Comparison of ENCODE assay signal across 20 mouse cellular contexts in the genomic region with DNA sequence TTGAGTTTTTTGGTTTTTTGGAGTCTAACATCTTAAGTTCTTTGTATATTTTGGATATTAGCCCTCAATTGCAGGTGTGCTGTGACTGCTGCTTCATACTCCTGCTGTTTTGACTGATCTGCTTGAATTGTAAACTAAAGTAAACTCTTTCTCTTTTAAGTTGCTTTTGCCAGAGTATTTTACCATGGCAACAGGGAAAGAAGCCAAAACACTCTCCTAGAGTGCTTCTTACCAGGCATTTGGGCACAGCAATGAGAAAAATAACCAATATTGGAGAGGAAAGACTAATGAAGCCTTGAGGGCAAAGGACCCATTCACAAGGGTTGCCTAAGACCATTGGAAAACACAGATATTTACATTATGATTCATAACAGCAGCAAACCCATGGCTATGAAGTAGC.
DNase-seq lines count a peak whose midpoint lies in the region; ATAC-seq and TF ChIP-seq lines count a peak whose summit lies in the region.
"Had no signal": no experiment of that assay in that cellular context is flagged by ENCODE, and none has a peak within 500 bp of the region (broad histone marks: within the 10 kb centered on the region; RNA-seq: fewer than 3 reads in every experiment).

No protein-coding gene starts in this region.

- TF ChIP-seq POLR2A in brain, embryonic 14.5 days (IDR thresholded peaks at IDR 0.05; ENCODE audit: borderline replicate concordance, extremely low read depth, insufficient read depth, insufficient read length, poor library complexity, severe bottlenecking), result no peak

- no peaks in the 10 kb centered on the region for H3K4me1 ChIP-seq in intestine, embryonic 14.5 days (replicated peaks; ENCODE audit: control insufficient read depth, insufficient read depth, low read length)
- no peaks in the 10 kb centered on the region for H3K4me1 ChIP-seq in intestine, postnatal 0 days (replicated peaks; ENCODE audit: control insufficient read depth, insufficient read depth, low read length)
- H3K4me1 ChIP-seq in midbrain, embryonic 14.5 days (ENCODE audit: control insufficient read depth, insufficient read depth, low read length), result no peaks in the 10 kb centered on the region
- no peaks in the 10 kb centered on the region for H3K4me1 ChIP-seq in midbrain, embryonic 15.5 days
- H3K4me1 ChIP-seq: forebrain, embryonic 12.5 days; heart, embryonic 15.5 days; hindbrain, embryonic 10.5 days; intestine, embryonic 15.5 days; midbrain, embryonic 10.5 days had no signal

- no peak for ATAC-seq in intestine, embryonic 14.5 days (replicated peaks; ENCODE audit: low FRiP score, low TSS enrichment, low read depth)
- ATAC-seq in intestine, postnatal 0 days, result no peak
- ATAC-seq in midbrain, embryonic 14.5 days (ENCODE audit: low FRiP score, low TSS enrichment), result no peak
- ATAC-seq in midbrain, embryonic 15.5 days (replicated peaks), result no peak
- ATAC-seq: intestine, embryonic 15.5 days; Patski had no signal

- peak; percentile 32 for DNase-seq in intestine, embryonic 14.5 days (ENCODE audit: low spot score)
- DNase-seq in midbrain, embryonic 14.5 days, result peak; percentile 23
- peak; percentile 72 for DNase-seq in brain, embryonic 14.5 days (ENCODE audit: low read depth)
- DNase-seq in lung, postnatal 36 days, result peak; percentile 87
- no peak for DNase-seq in heart, postnatal 14 days
- DNase-seq in heart, adult 9 months (ENCODE audit: low spot score in 2 of 2), result no peak
- DNase-seq: adrenal gland, postnatal 25 days; gastrocnemius, postnatal 14 days; heart, adult 2 months; layer of hippocampus, postnatal 36 days; liver; thymus, adult 18-20 months had no signal

- no peak overlapping the region for H3K9ac ChIP-seq in intestine, embryonic 14.5 days (ENCODE audit: low read length)
- no peak overlapping the region for H3K9ac ChIP-seq in intestine, postnatal 0 days (ENCODE audit: low read depth, low read length)
- H3K9ac ChIP-seq in midbrain, embryonic 14.5 days (replicated peaks; ENCODE audit: low read length), result no peak overlapping the region
- no peak overlapping the region for H3K9ac ChIP-seq in midbrain, embryonic 15.5 days
- H3K9ac ChIP-seq: forebrain, embryonic 12.5 days; heart, embryonic 15.5 days; intestine, embryonic 15.5 days had no signal

- H3K4me3 ChIP-seq in intestine, embryonic 14.5 days (ENCODE audit: low read depth, low read length), result no peak overlapping the region
- H3K4me3 ChIP-seq in intestine, postnatal 0 days (ENCODE audit: low read depth, low read length), result no peak overlapping the region
- no peak overlapping the region for H3K4me3 ChIP-seq in midbrain, embryonic 14.5 days (replicated peaks; ENCODE audit: low read depth, low read length)
- no peak overlapping the region for H3K4me3 ChIP-seq in midbrain, embryonic 15.5 days
- H3K4me3 ChIP-seq: forebrain, embryonic 12.5 days; heart, adult 2 months; heart, embryonic 15.5 days; hindbrain, embryonic 10.5 days; intestine, embryonic 15.5 days; midbrain, embryonic 10.5 days had no signal

- no peaks in the 10 kb centered on the region for H3K36me3 ChIP-seq in intestine, embryonic 14.5 days (ENCODE audit: control insufficient read depth, insufficient read depth, low read length)
- no peaks in the 10 kb centered on the region for H3K36me3 ChIP-seq in intestine, postnatal 0 days (ENCODE audit: control insufficient read depth, insufficient read depth)
- H3K36me3 ChIP-seq in midbrain, embryonic 14.5 days (ENCODE audit: control insufficient read depth, insufficient read depth, low read length), result no peaks in the 10 kb centered on the region
- no peaks in the 10 kb centered on the region for H3K36me3 ChIP-seq in midbrain, embryonic 15.5 days (replicated peaks)
- H3K36me3 ChIP-seq: forebrain, embryonic 12.5 days; heart, embryonic 15.5 days; hindbrain, embryonic 10.5 days; intestine, embryonic 15.5 days; midbrain, embryonic 10.5 days had no signal

- TF ChIP-seq CTCF in intestine, postnatal 0 days (IDR thresholded peaks at IDR 0.05; ENCODE audit: low read depth), result no peak
- TF ChIP-seq CTCF in brain, embryonic 14.5 days (IDR thresholded peaks at IDR 0.05; ENCODE audit: borderline replicate concordance, extremely low read depth, insufficient read depth, insufficient read length), result no peak

- no peak overlapping the region for H3K27ac ChIP-seq in intestine, embryonic 14.5 days (ENCODE audit: low read depth)
- H3K27ac ChIP-seq in intestine, postnatal 0 days (ENCODE audit: low read depth, low read length), result no peak overlapping the region
- H3K27ac ChIP-seq in midbrain, embryonic 14.5 days (replicated peaks; ENCODE audit: low read depth, low read length), result no peak overlapping the region
- no peak overlapping the region for H3K27ac ChIP-seq in midbrain, embryonic 15.5 days
- H3K27ac ChIP-seq: forebrain, embryonic 12.5 days; heart, adult 2 months; heart, embryonic 15.5 days; hindbrain, embryonic 10.5 days; intestine, embryonic 15.5 days; midbrain, embryonic 10.5 days had no signal

- no peaks in the 10 kb centered on the region for H3K27me3 ChIP-seq in intestine, embryonic 14.5 days (replicated peaks; ENCODE audit: control insufficient read depth, insufficient read depth, low read length)
- no peaks in the 10 kb centered on the region for H3K27me3 ChIP-seq in intestine, postnatal 0 days (replicated peaks; ENCODE audit: control insufficient read depth, insufficient read depth, low read length)
- no peaks in the 10 kb centered on the region for H3K27me3 ChIP-seq in midbrain, embryonic 14.5 days (ENCODE audit: control insufficient read depth, insufficient read depth, low read length)
- no peaks in the 10 kb centered on the region for H3K27me3 ChIP-seq in midbrain, embryonic 15.5 days (replicated peaks)
- H3K27me3 ChIP-seq: heart, embryonic 15.5 days; intestine, embryonic 15.5 days; Patski had no signal

- H3K9me3 ChIP-seq in intestine, embryonic 14.5 days (ENCODE audit: control insufficient read depth, low read length), result 0 out of 2 replicates have a peak, but pooled peaks cover 2% of the 10 kb centered on the region
- H3K9me3 ChIP-seq in intestine, postnatal 0 days (ENCODE audit: control insufficient read depth), result no peaks in the 10 kb centered on the region
- no peaks in the 10 kb centered on the region for H3K9me3 ChIP-seq in midbrain, embryonic 14.5 days (ENCODE audit: control insufficient read depth, low read length)
- no peaks in the 10 kb centered on the region for H3K9me3 ChIP-seq in midbrain, embryonic 15.5 days
- H3K9me3 ChIP-seq: forebrain, embryonic 12.5 days; heart, embryonic 15.5 days; hindbrain, embryonic 10.5 days; intestine, embryonic 15.5 days; midbrain, embryonic 10.5 days had no signal

- intact Hi-C loops in heart, postnatal 14 days (cut with DNase I), result no loop called here

- no peak overlapping the region for H3K4me2 ChIP-seq in intestine, embryonic 14.5 days (ENCODE audit: low read length)
- H3K4me2 ChIP-seq in intestine, postnatal 0 days (replicated peaks; ENCODE audit: low read depth), result no peak overlapping the region
- H3K4me2 ChIP-seq in midbrain, embryonic 14.5 days (ENCODE audit: low read length), result no peak overlapping the region
- no peak overlapping the region for H3K4me2 ChIP-seq in midbrain, embryonic 15.5 days
- H3K4me2 ChIP-seq: forebrain, embryonic 12.5 days; heart, embryonic 15.5 days; intestine, embryonic 15.5 days had no signal

Comparison
In these comparisons a context has a peak if more than half of its experiments do, and no peak if none do; other contexts are left out.
1. DNase-seq: peak in intestine, embryonic 14.5 days (single experiment), midbrain, embryonic 14.5 days (single experiment), brain, embryonic 14.5 days (single experiment) and lung, postnatal 36 days (single experiment); none in heart, postnatal 14 days (0 of 2) and heart, adult 9 months (0 of 2).